Mouse (Mus musculus): ENCODE data around the gene Mon1a.

Gene Mon1a

GRCm38 (mm10) chr9:107950460-107951355 lies 62.8 kb downstream of the Mon1a start:
- peak; percentile 96 for DNase-seq

Data from kidney, postnatal 10 days (tissue).